Mouse (Mus musculus) large intestine, adult 2 months (tissue): ENCODE measurements at regions not wholly inside any gene's neighbourhood (a gene's known extent, or its start where the extent isn't known, plus 50 kb on each side); places are given as distances from the start of the nearest gene placed in this dataset.

ENCODE experiments used
- DNase-seq: peaks from one replicate; pipeline ENCODE4 v3.0.0-alpha.2; 2012; ENCODE audit warnings: low read depth, low spot score
- WGBS: fragments of 180-500 bp; shearing (Covaris S2); methylation state at CpG from one replicate; pipeline ENCODE4 v1.1.7; 2018; 5-methylcytosine and 5-hydroxymethylcytosine counted together

DNA sequence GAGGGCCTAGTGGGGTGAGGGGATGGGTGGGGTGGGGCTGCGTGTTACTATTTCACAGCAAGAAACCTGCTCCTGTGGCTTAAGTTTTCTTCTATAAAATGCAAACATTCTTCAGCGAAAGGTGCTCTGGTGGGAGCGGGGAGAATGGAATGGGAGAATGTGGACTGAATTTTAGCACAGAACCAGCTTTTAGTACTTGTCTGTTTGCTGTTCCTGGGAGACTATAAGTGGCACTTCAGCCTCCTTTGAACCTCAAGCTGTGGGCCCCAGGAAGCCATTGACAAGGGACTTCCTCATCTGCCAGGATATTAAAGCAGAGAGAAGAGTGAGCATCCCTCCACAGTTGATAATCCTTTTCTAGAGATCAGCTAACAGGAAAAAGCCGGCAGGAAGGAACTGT is 580.2 kb downstream of the Zfp706 start:
- WGBS: 76% methylated on average over 4 of the region's 4 CpGs
- DNase-seq: no peak

DNA sequence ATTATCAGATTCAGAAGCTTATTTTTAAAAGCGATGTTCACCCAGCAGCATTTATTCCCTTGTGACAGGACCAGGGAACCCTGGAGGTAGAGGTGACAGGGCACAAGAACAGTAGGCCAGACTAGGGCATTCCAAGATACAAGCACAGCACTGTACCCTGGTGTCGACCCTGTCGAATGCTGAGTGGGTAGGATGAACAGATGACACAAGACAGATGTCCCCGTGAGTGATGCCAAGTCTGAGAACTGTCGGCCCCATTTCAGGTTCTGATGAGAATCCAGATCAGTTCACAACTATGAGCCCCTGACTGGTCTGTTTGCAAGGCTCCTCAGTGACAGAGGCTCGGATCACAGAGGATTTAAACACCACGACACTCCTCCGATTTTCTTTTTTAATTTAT is 581.7 kb downstream of the Zfp706 start:
- no peak for DNase-seq
- 86% methylated on average over 8 of the region's 8 CpGs for WGBS

DNA sequence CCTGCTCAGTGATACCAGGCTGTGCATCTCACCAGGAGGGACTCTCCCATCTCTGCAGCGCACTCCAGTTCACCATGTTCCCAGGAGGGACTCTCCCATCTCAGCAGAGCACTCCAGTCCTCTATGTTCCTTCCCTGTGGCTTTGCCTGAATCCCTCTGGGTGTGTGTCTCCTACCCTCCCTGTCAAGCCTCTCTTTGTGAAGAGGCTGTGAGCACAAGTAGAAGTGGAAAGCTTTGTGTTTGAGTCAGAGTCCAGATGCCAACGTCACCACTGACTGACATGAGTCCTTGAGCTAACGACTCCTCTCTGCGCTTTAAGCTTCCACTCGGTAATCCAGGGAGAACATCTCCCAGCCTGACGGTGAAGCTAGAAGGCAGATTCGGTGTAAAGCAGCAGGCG is 583.5 kb downstream of the Zfp706 start:
- 92% methylated on average over 8 of the region's 8 CpGs for WGBS
- no peak for DNase-seq

DNA sequence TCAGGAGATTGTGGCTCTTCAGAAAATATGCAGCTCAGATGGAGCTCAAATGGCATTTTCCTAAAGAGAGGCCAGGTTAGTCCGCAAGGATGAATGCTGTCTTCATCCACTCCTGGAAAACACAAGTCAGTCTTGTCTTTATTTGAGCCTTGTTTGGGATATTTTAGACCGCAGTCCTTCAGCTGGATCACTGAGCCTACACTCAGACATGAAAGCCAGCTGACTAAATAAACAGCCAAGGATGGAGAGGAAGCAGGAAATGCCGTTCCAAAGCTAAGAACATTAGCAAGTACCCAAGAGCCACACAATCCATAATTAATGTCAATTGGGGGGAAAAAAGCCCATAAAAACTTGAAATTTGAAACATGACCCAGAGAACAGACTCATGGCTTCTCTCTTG is 584.8 kb downstream of the Zfp706 start:
- WGBS: 49% methylated on average over 3 of the region's 3 CpGs

DNA sequence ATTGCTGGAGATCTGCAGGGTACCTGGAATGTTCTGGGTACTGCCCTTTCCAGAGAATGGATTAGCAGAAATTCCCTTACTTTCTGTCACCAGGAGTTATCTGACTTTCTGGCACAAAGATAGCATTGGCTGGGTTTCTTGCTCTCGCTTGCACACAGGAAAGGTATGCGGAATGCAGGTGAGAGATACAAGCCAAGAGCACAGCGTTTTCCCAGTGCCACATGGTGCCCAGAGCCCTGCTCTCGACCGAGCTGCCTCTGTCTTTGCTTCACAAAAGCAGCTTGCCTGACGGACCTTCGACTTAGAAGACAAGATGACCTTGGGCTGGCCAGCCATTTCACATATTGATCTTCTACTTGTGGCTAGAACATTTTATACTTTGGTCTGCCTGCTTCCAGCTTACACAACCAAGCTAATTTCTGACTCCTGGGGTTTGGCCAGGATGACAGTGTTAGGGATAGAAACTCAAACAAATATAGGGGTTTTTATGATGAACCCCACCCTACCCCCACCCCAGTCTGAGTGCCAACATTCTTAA is 587.6 kb downstream of the Zfp706 start:
- no peak for DNase-seq
- 78% methylated on average over 7 of the region's 7 CpGs for WGBS

More for the DNA sequence above, 584.8 kb downstream of the Zfp706 start:
- DNase-seq: no peak

DNA sequence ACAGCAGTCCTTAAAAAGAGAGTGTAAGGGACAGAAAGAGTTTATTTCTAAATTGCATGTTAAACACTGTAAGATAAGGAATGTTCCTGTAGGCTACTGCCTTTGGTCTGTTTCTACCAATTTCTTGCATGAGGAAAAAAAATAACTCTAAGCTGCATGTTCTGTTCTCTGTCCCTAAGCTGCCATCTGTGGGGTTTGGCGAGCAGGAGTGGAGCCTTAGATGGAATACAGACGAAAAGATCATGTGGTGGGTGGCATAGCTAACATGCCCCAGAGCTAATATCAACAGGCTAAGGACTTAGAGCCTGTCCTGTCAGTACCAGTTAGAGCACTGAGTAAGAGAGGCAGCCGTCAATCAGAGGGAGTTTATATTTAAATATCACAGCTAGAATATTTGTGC is 590.1 kb downstream of the Zfp706 start:
- 78% methylated on average over 3 of the region's 3 CpGs for WGBS
- no peak for DNase-seq

DNA sequence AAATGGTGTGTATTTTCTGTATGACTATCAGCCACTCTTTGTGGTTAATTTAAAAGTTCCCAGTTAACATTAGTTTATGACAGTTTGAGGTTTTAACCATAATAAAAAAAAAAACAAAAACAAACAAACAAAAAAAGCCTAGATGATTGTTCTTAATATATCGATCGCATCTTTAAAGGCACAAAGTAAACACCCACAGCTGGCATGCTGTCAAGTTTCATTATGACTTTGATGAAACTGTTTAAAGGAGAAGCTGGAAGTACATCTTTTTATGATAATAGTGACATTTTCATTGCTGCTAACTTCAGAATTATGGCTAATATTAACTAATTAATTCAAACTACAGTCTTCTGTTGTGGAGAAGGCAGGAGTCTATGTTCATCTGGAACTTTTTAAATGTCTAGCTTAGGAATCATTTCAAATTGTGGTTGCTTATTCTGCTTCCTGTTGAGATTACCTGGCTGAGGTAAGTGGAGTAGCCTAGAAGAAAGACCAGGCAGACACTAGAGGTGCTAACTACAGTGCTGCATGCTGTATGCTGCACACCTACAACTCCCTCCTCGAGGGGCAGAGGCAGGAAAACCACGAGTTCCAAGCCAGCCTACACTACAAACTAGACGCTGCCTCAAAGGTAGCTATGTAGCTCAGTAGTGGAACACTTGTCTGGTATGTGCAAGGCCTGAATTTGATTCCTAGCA is 591.9 kb downstream of the Zfp706 start:
- no peak for DNase-seq
- whole genome bisulfite sequencing: 47% methylated on average over 5 of the region's 5 CpGs

DNA sequence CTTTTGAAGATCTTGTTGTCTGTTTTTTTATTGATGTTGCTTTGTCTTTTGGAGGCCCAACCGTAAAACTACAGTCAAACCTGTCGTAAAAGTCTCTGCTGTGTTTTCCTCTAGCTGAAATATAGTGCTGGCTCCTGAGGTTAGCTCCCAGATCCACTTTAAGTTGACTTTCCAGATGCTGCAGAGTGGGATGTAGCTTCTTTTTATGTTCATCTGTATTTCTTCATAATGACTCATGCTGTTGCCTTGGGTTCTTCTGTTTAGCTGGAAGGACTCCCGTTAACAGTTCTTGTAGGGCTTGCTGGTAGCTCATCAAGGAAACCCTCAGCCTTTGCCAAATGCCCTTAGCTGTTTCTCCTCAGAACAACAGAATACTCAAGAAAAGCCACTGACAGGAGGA is 595.6 kb downstream of the Zfp706 start:
- 48% methylated on average over 3 of the region's 3 CpGs for WGBS
- no peak for DNase-seq

DNA sequence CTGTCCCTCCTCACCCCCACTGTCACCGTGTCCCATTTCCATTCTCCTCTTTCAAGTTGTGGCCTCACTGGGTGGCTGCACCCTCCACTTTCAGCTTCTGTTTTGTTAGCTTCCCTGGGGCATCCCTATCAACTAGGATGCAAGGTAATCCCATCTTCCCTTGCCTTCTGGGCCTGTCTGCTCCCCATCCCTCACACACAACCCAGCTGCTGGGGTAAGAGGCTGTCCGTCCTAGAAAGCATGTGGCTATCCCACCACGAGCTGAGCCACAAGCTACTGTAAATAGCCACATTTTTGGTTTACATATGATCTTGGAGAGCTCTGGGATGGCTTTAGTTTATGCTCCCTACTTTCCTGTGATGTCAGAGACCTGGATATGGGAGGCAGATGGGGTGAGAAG is 602.1 kb downstream of the Zfp706 start:
- no peak for DNase-seq
- WGBS: 83% methylated on average over 3 of the region's 3 CpGs

DNA sequence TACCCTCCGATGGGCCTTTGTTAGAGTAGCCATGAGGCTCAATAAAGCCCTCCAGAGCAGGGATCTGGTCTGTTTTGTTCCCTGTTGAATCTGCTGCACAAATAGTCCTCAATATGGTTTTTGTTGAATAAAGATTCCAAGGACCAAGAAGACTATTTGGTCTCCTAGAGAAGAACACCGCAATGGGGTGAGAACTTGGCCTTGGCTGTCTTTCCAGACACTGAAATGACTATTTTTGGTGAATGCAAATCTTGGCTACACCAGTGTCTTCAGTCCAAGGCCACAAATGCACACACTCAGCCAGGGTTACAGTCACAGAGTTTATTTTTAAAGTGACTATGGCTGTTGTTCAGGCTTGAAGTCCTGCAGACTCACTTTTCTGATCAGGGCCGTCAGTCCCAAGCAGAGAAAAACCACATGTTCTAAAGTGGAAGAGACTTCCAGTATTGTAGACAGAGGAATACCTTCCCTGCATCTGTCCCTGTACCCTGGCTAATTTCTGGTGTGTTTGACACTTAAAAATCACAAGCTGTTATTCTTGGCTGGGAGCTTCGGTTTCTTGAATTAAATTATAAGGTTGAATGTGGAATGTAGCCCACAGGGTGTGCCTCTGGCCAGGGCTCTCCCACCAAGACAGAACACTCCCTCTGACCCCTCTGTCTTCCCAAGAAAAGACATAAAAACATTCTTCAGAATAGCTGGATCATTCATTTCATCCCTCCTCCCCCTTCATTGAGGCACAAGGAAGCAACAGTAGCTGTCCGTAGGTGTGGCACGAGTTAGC is 604.0 kb downstream of the Zfp706 start:
- no peak for DNase-seq
- 70% methylated on average over 6 of the region's 6 CpGs for WGBS

DNA sequence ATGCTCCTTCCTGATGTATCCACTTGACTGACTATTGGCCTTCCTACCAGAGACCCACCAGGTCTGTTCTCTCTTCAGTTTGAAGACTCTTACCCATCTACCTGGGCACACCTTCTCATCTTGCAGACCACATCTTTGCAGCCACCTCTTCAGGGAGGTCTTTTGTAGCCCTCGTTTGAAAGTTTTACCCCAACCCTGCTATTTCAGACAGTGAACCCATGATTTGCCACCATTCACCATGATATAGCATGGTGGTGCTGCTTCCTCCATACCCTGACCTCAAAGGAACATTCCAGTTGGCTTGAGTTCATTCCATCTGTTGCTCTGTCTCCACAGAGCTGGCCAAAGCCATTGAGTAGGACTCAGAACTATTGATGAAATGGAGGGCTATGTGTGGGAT is 605.5 kb downstream of the Zfp706 start:
- no peak for DNase-seq
- 87% methylated on average over 1 of the region's 1 CpGs for WGBS

DNA sequence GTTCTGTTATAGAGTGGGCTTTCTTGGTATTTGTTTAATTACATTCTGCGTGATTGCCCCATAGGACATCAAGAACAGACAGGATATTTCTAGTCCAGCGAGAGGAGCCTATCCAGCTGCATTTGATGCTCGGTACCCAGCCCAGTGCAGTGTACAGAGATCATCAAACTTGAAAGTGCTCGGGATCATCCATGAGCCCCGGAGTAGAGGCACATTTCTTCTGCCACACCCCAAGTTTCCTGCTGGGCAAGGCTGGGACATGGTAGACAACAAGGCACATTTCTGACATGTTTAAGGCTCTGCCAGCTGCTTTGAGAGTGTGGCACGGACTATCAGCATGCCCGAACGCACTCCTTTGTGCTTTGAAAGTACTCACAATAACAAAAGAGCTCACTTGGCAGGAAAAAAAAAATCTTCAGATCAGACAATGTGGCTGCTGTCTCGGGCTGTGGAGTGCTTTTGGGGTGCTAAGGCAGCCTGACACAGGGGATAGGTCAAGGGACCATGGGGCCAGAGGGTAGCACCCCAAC is 607.2 kb downstream of the Zfp706 start:
- 67% methylated on average over 9 of the region's 9 CpGs for WGBS
- no peak for DNase-seq

DNA sequence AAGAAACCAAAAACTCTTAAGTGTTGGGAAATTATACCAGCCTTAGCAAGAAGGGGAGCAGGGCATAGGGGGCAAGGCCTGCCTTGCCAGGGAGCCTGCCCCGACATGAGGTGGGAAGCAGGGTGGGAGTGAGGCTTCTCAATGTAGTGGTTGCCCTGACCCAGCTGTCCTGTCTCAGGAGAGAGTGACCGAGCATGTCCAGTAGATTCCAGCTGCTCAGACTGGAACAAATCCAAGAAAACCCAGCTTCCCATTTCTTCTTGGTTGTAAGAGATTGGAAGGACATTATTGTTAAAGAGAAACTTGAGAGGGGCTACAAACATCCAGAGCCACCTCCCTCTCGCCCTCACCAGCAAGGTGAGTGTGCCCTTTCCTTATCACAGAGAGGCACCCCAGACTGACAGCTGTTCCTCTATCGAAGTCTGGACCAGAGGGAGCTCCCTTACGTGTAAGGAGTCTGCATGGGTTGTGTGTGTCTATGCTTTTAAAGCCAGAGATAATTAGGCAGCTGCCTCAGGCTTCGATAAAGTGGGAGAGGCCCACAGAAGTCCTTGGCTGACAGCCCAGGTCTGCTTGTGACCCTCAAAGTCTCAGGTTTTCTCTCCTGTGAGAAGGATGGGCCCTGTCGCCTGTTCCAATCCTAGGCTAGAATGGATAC is 608.1 kb downstream of the Zfp706 start:
- DNase-seq: no peak
- WGBS: 42% methylated on average over 7 of the region's 7 CpGs

DNA sequence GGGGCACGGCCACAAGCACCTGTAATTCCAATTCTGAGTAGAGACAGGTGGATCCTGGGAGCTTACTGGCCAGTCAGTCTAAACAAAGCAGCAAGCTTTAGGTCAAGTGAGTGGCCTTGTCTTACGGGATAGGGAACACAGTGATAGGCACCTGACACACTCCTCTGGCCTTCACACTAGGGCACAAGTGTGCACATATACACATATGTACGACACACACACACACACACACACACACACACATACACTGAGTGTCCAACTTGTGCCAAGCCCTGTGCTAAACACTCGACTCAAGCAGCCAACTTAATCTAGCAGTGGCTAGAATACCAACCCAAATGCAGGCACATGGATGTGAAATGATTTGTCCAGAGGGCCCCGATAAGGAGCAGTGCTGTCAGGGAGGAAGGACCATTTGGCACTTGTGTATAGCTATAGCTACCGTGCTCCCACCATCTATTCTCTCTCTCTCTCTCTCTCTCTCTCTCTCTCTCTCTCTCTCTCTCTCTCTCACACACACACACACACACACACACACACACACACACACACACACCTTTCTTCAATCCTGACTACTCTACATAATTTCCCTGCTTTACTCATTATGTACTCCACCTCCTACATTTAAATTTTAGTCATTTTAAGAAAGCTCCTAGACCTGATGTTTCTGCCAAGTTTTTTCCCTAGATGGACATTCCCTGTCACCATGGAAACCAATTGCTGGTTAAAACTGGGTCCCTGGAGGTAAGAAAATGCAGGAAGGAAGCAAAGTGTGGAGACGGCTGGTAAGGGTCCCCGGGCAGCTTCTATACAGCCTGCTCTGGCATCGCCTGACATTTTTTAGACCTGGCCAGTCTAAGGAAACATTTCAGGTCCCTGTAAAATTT is 609.2 kb downstream of the Zfp706 start:
- DNase-seq: no peak
- WGBS: 79% methylated on average over 9 of the region's 9 CpGs

DNA sequence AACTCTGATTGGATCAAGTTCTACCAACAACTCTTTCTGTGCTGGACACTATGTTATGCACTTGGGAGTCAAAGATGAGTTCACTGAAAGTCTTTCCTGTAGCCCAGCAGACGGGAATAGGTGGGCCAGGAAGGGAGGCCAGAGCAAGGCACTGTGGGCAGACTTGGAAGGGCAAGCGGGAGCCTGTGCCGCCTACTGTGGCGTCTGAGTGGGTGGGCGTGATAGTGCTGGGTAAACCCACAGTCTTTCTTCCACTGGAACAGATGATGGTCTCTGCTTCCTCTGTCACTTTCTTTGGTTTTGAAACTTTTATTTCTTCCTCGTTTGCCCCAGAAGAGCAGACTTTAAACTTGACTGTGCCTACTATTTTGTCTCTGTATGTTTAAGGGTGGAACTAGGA is 610.8 kb downstream of the Zfp706 start:
- 79% methylated on average over 6 of the region's 6 CpGs for WGBS
- no peak for DNase-seq

DNA sequence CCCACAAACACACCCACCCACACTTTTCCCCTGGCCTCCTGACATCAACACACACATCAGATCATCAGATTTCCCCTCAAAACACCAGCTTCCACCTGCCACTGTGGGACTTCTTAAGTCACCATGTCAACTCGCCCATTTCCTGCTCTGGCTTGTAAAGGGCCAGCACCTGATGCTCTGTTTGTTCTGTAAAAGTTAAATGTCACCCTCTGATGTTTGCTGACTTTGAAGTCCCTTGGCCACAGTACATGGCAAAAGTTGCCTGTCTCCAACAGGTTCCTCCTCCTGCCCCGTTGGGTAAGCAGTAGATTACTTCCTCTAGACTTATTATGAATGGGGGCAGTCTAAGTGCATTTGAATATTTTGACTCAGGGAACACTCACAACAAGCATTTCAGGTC is 611.3 kb downstream of the Zfp706 start:
- no peak for DNase-seq
- WGBS: 17% methylated on average over 2 of the region's 2 CpGs

DNA sequence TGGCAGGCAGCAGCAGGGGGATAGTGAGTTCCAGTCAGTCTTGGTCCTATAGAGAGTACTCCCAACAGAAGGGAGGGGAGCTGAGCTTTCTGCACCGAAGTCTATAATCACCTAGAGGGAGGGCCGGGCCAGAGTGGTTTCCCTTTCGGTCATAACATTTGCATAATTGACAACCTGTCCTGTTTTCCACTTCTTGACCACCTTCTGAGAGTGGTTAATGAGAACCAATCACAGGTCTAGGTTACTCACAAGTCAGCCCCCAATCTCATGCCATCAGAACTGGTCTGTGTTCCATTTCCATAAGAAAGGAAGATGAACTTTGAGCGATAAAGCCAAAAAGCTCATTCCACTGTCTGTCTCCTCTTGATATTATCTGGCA is 611.9 kb downstream of the Zfp706 start:
- DNase-seq: no peak
- 54% methylated on average over 4 of the region's 4 CpGs for WGBS

DNA sequence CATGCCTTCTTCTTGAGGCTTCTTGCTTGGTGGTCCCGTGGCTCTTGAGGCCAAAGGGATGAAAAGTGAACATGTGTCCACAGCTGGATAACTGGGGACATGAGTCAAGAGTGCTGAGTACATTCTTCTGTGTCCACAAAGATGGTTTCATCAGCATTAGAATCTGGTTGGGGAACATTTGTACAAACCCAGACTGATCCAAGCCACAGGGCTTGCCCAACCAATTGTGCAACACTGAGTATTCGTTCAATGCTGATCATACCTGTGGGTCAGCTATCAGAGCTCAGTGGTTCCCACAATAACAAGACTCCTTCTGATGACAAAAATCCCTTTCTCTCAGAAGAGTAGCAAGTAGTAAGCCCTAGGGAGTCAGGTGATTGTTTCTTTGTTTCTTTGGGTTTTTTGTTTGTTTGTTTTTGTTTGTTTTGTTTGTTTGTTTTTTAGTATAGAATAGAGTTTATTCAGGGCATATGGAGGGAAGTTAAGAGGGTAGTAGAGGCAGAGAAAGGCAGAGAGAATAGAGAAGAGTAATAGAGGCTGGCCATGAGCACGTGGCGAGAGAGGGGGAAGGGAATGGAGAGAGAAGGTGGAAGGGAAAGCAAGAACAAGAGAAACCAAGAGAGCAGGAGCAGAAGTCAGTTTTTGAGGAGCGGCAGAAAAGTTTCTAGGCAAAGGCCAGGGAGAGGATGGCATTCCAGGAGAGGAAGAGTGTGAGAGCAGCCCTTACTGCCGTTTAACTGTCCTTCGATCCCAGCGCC is 612.5 kb downstream of the Zfp706 start:
- 77% methylated on average over 8 of the region's 8 CpGs for WGBS
- no peak for DNase-seq

DNA sequence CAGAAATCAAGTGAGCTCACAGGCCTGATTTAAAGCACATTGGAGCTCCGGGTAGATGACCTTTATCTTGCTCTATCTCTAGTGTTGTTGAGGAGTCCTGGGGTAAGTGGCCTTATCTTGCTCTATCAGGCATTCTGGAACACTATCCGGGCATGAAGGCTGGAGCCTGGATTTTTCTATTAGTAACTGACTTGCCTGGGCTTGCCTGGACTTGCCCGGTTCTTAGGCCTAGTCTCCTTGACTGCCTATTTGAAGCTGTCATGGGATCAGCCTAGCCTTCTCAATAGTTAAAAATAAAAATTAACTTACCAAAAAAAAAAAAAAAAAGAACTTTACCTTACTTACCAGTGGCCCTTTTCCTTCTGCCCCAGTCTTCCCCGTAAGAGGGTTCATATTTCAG is 617.8 kb downstream of the Zfp706 start:
- no peak for DNase-seq
- WGBS: 87% methylated on average over 4 of the region's 4 CpGs
